Mouse (Mus musculus): ENCODE data around the gene Get4. TPM values are rescaled to one million over a fixed set of nuclear protein-coding genes. Genes with fewer than 3 reads are reported as not detected.
A peak's percentile ranks its signal among the peaks of the same experiment; 100 is the strongest.

Get4 gene
- polyA plus RNA-seq, 1 experiment from 2014 or later: 122 TPM

- 88% methylated on average over 5 of the region's 5 CpGs for WGBS
- Histone ChIP-seq H3K4me3 (ENCODE audit: low read depth, low read length) (no peak overlapping the region), H3K27ac (ENCODE audit: low read length) (no peak overlapping the region), H3K36me3 (ENCODE audit: control insufficient read depth, insufficient read depth, low read length) (peaks cover 23% of the 10 kb centered on the region), H3K9ac (ENCODE audit: low read depth, low read length) (no peak overlapping the region), H3K4me2 (ENCODE audit: low read length) (no peak overlapping the region), H3K4me1 (ENCODE audit: control insufficient read depth, insufficient read depth, low read length) (no peaks in the 10 kb centered on the region), H3K9me3 (replicated peaks; ENCODE audit: control insufficient read depth, low read length, poor library complexity, severe bottlenecking) (no peaks in the 10 kb centered on the region), H3K27me3 (ENCODE audit: control insufficient read depth, insufficient read depth, low read depth, low read length) (no peaks in the 10 kb centered on the region)
- ATAC-seq: no peak
These were observed 7.7 kb downstream of the Get4 start for GRCm38 (mm10) chr5:139259853-139260252.

DNA sequence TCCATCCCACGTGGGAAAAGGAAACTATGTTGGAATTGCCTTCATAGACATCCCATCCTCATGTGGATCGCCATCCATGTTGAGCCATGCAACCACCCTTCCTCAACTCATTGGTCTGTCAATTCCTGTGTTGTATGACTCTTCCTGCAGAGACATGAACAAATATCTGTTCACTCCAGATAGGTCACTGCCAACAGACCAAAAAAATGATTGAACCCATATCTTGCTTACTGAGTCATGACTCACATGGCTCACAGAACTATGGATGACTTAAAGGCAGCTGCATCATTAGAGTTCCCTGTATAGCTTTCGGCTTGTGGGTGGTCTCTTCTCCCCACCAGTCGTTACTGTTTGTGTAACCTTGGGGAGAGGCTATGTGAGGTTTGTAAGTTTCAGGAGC, 9.3 kb downstream of the Get4 start:
- H3K4me2 ChIP-seq (ENCODE audit: low read length): no peak overlapping the region
- WGBS: 90% methylated on average over 4 of the region's 4 CpGs
- no peaks in the 10 kb centered on the region for H3K4me1 ChIP-seq (ENCODE audit: control insufficient read depth, insufficient read depth, low read length)
- H3K36me3 ChIP-seq (ENCODE audit: control insufficient read depth, insufficient read depth, low read length): peaks cover 36% of the 10 kb centered on the region
- H3K9me3 ChIP-seq (replicated peaks; ENCODE audit: control insufficient read depth, low read length, poor library complexity, severe bottlenecking): no peaks in the 10 kb centered on the region
- H3K27ac ChIP-seq (ENCODE audit: low read length): no peak overlapping the region
- H3K9ac ChIP-seq (ENCODE audit: low read depth, low read length): no peak overlapping the region
- ATAC-seq: no peak
- no peaks in the 10 kb centered on the region for H3K27me3 ChIP-seq (ENCODE audit: control insufficient read depth, insufficient read depth, low read depth, low read length)
- no peak overlapping the region for H3K4me3 ChIP-seq (ENCODE audit: low read depth, low read length)

- H3K4me3 ChIP-seq (ENCODE audit: low read depth, low read length): no peak overlapping the region
- no peaks in the 10 kb centered on the region for H3K4me1 ChIP-seq (ENCODE audit: control insufficient read depth, insufficient read depth, low read length)
- no peaks in the 10 kb centered on the region for H3K9me3 ChIP-seq (replicated peaks; ENCODE audit: control insufficient read depth, low read length, poor library complexity, severe bottlenecking)
- ATAC-seq: no peak
- no peaks in the 10 kb centered on the region for H3K27me3 ChIP-seq (ENCODE audit: control insufficient read depth, insufficient read depth, low read depth, low read length)
- H3K4me2 ChIP-seq (ENCODE audit: low read length): no peak overlapping the region
- peaks cover 55% of the 10 kb centered on the region for H3K36me3 ChIP-seq (ENCODE audit: control insufficient read depth, insufficient read depth, low read length)
- H3K9ac ChIP-seq (ENCODE audit: low read depth, low read length): no peak overlapping the region
- WGBS: 94% methylated on average over 4 of the region's 4 CpGs
- no peak overlapping the region for H3K27ac ChIP-seq (ENCODE audit: low read length)
These were observed 15.5 kb downstream of the Get4 start for GRCm38 (mm10) chr5:139267661-139268060.

DNA sequence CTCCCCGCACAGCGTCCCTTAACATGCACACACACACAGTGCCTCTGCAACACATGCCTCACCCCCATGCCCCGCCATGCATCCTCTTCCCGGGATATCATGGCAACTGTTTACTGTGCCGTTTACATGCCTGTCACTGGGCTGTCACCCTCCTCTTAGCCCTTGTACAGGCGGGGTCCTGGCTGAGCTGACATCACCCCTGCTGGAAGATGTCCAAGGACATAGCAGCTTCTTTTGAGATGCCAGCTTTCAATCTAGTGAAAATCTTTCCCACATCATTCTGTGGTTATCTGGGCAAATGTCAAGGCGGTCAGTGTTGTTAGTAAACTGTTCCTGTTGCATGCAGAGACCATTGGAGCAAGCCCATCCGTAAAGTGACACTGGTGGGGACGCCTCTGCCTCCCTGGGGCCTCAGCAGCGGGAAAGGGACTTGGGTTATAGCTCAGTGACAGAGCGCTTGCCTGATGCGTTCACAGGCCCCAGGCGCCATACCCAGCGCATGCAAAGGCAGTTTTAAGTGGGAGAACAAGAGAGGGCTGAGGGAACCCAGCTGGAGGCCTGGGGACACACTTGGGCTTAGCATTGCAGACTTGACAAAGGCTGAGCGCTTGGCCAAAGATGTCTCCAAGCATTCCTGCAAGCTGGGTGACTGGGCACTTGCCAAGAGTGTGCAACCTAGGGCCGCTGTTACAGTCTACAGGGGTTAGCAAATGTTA, 18.8 kb downstream of the Get4 start:
- Histone ChIP-seq H3K27me3 (ENCODE audit: control insufficient read depth, insufficient read depth, low read depth, low read length) (no peaks in the 10 kb centered on the region), H3K4me2 (ENCODE audit: low read length) (no peak overlapping the region), H3K9me3 (replicated peaks; ENCODE audit: control insufficient read depth, low read length, poor library complexity, severe bottlenecking) (no peaks in the 10 kb centered on the region), H3K36me3 (ENCODE audit: control insufficient read depth, insufficient read depth, low read length) (peaks cover 31% of the 10 kb centered on the region), H3K27ac (ENCODE audit: low read length) (peak overlapping the region; percentile 15; the same call in 1 of the 2 replicates), H3K9ac (ENCODE audit: low read depth, low read length) (no peak overlapping the region), H3K4me1 (ENCODE audit: control insufficient read depth, insufficient read depth, low read length) (no peaks in the 10 kb centered on the region), H3K4me3 (ENCODE audit: low read depth, low read length) (no peak overlapping the region)
- no peak for ATAC-seq
- 65% methylated on average over 16 of the region's 16 CpGs for WGBS

- Histone ChIP-seq H3K4me2 (ENCODE audit: low read length) (no peak overlapping the region), H3K27me3 (ENCODE audit: control insufficient read depth, insufficient read depth, low read depth, low read length) (no peaks in the 10 kb centered on the region), H3K36me3 (ENCODE audit: control insufficient read depth, insufficient read depth, low read length) (peaks cover 20% of the 10 kb centered on the region), H3K4me1 (ENCODE audit: control insufficient read depth, insufficient read depth, low read length) (no peaks in the 10 kb centered on the region), H3K9ac (ENCODE audit: low read depth, low read length) (no peak overlapping the region), H3K9me3 (replicated peaks; ENCODE audit: control insufficient read depth, low read length, poor library complexity, severe bottlenecking) (no peaks in the 10 kb centered on the region), H3K27ac (ENCODE audit: low read length) (no peak overlapping the region), H3K4me3 (ENCODE audit: low read depth, low read length) (no peak overlapping the region)
- ATAC-seq: no peak
- WGBS: 47% methylated on average over 8 of the region's 8 CpGs
These were observed 19.9 kb downstream of the Get4 start for GRCm38 (mm10) chr5:139271994-139272554.

- WGBS: 87% methylated on average over 8 of the region's 8 CpGs
- ATAC-seq: no peak
These were observed 25.2 kb downstream of the Get4 start for GRCm38 (mm10) chr5:139277287-139277686.

DNA sequence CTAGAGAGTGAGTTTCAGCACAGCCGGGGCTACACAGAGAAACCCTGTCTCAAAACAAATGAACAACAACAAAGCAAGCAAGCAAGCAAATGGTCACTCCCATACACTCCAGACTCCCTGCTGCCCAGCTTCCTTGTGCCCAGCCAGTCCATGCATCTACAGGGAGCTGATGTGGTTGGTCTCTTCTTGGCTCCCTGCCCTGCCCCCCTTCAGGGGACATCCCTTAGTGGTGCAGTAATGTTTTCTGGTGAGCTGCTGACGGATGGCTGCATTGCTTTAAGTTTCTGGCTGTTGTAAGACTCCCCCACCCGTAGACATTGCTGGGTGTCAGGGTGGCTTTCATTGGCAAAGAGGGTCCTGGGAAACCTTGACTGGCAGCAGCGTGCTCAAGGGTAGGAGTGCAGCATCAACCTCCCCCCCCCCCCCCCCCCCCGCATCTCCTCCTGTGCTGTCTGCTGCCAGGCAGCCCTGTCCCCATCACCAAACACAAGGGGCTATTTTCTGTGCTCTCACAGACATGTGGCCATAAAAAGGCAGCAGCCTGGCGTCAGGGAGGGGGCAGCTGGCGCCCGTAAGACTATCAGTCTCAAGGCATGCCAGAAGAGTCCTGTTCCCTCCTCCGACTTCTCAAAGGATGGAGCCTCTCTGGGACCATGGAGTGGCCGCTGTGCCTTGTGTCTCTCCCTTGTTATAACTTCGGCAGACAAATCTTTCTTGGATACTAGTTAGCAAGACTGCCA, 29.4 kb downstream of the Get4 start:
- no peaks in the 10 kb centered on the region; the same call in 1 of the 2 replicates for H3K36me3 ChIP-seq (ENCODE audit: control insufficient read depth, insufficient read depth, low read length)
- H3K27me3 ChIP-seq (ENCODE audit: control insufficient read depth, insufficient read depth, low read depth, low read length): no peaks in the 10 kb centered on the region
- no peak for ATAC-seq
- H3K4me3 ChIP-seq (ENCODE audit: low read depth, low read length): no peak overlapping the region
- no peaks in the 10 kb centered on the region for H3K9me3 ChIP-seq (replicated peaks; ENCODE audit: control insufficient read depth, low read length, poor library complexity, severe bottlenecking)
- no peak overlapping the region for H3K27ac ChIP-seq (ENCODE audit: low read length)
- no peak overlapping the region for H3K9ac ChIP-seq (ENCODE audit: low read depth, low read length)
- H3K4me2 ChIP-seq (ENCODE audit: low read length): no peak overlapping the region
- WGBS: 66% methylated on average over 10 of the region's 11 CpGs
- H3K4me1 ChIP-seq (ENCODE audit: control insufficient read depth, insufficient read depth, low read length): no peaks in the 10 kb centered on the region

More at GRCm38 (mm10) chr5:139277287-139277686, 25.2 kb downstream of the Get4 start:
- no peak overlapping the region for H3K27ac ChIP-seq (ENCODE audit: low read length)
- H3K9me3 ChIP-seq (replicated peaks; ENCODE audit: control insufficient read depth, low read length, poor library complexity, severe bottlenecking): no peaks in the 10 kb centered on the region
- no peak overlapping the region for H3K9ac ChIP-seq (ENCODE audit: low read depth, low read length)
- H3K27me3 ChIP-seq (ENCODE audit: control insufficient read depth, insufficient read depth, low read depth, low read length): no peaks in the 10 kb centered on the region
- H3K4me2 ChIP-seq (ENCODE audit: low read length): no peak overlapping the region
- peaks cover 3% of the 10 kb centered on the region; the same call in 1 of the 2 replicates for H3K36me3 ChIP-seq (ENCODE audit: control insufficient read depth, insufficient read depth, low read length)
- no peak overlapping the region for H3K4me3 ChIP-seq (ENCODE audit: low read depth, low read length)
- H3K4me1 ChIP-seq (ENCODE audit: control insufficient read depth, insufficient read depth, low read length): no peaks in the 10 kb centered on the region

- H3K4me3 ChIP-seq (ENCODE audit: low read depth, low read length): no peak overlapping the region
- no peaks in the 10 kb centered on the region for H3K4me1 ChIP-seq (ENCODE audit: control insufficient read depth, insufficient read depth, low read length)
- H3K27ac ChIP-seq (ENCODE audit: low read length): no peak overlapping the region
- ATAC-seq: peak; percentile 47; the same call in 1 of the 2 replicates
- no peaks in the 10 kb centered on the region for H3K27me3 ChIP-seq (ENCODE audit: control insufficient read depth, insufficient read depth, low read depth, low read length)
- no peaks in the 10 kb centered on the region for H3K9me3 ChIP-seq (replicated peaks; ENCODE audit: control insufficient read depth, low read length, poor library complexity, severe bottlenecking)
- 9% methylated on average over 15 of the region's 15 CpGs for WGBS
- H3K9ac ChIP-seq (ENCODE audit: low read depth, low read length): no peak overlapping the region
- H3K36me3 ChIP-seq (ENCODE audit: control insufficient read depth, insufficient read depth, low read length): no peaks in the 10 kb centered on the region; the same call in 1 of the 2 replicates
- no peak overlapping the region for H3K4me2 ChIP-seq (ENCODE audit: low read length)
These were observed 30.1 kb downstream of the Get4 start for GRCm38 (mm10) chr5:139282191-139282590.

Data from midbrain, embryonic 16.5 days (tissue).